32 mouse cellular contexts compared by ENCODE assay signal in genomic region chr11:118985571-118985970, GRCm38 (mm10). TPM values are rescaled to one million over a fixed set of nuclear protein-coding genes. Genes with fewer than 3 reads are reported as not detected.
"Had no signal": no experiment of that assay in that cellular context is flagged by ENCODE, and none has a peak within 500 bp of the region (broad histone marks: within the 10 kb centered on the region; RNA-seq: fewer than 3 reads in every experiment).

No protein-coding gene starts in this region.

- H3K27me3 ChIP-seq: lung, embryonic 15.5 days; midbrain, embryonic 13.5 days; neural tube, embryonic 13.5 days; stomach, embryonic 15.5 days had no signal

- H3K36me3 ChIP-seq: limb, embryonic 10.5 days; limb, embryonic 13.5 days; liver, embryonic 12.5 days; liver, embryonic 15.5 days; lung, embryonic 15.5 days; midbrain, embryonic 10.5 days; midbrain, embryonic 13.5 days; neural tube, embryonic 13.5 days; stomach, embryonic 15.5 days had no signal

- H3K4me1 ChIP-seq: limb, embryonic 10.5 days; limb, embryonic 13.5 days; liver, embryonic 12.5 days; liver, embryonic 15.5 days; lung, embryonic 15.5 days; stomach, embryonic 15.5 days had no signal

- H3K4me3 ChIP-seq: layer of hippocampus, adult 2 months; limb, embryonic 10.5 days; limb, embryonic 13.5 days; liver, embryonic 12.5 days; liver, embryonic 15.5 days; lung, embryonic 15.5 days; megakaryocyte, embryonic 14.5 days; midbrain, embryonic 10.5 days; midbrain, embryonic 13.5 days; myocyte; neural tube, embryonic 13.5 days; stomach, embryonic 15.5 days had no signal

- DNase-seq: kidney, adult 2 months; kidney, postnatal 25 days; layer of hippocampus, adult 9-11 months; liver; lung, adult 18-20 months; lung, postnatal 10 days; lung, postnatal 36 days; right cerebral cortex, postnatal 14 days; right cerebral cortex, postnatal 4 days; spleen, adult 18-20 months; thymus, postnatal 25 days had no signal

- H3K4me2 ChIP-seq: limb, embryonic 13.5 days; liver, embryonic 12.5 days; liver, embryonic 15.5 days; lung, embryonic 15.5 days; midbrain, embryonic 13.5 days; neural tube, embryonic 13.5 days; stomach, embryonic 15.5 days had no signal

- H3K9ac ChIP-seq: limb, embryonic 13.5 days; liver, embryonic 12.5 days; liver, embryonic 15.5 days; lung, embryonic 15.5 days; midbrain, embryonic 13.5 days; neural tube, embryonic 13.5 days; stomach, embryonic 15.5 days had no signal

- H3K9me3 ChIP-seq: limb, embryonic 10.5 days; limb, embryonic 13.5 days; liver, embryonic 12.5 days; liver, embryonic 15.5 days; lung, embryonic 15.5 days; megakaryocyte, embryonic 14.5 days; midbrain, embryonic 10.5 days; midbrain, embryonic 13.5 days; neural tube, embryonic 13.5 days; stomach, embryonic 15.5 days had no signal

- ATAC-seq: liver, embryonic 12.5 days; midbrain, embryonic 13.5 days; midbrain, embryonic 16.5 days had no signal

- H3K27ac ChIP-seq: kidney, postnatal 0 days; layer of hippocampus, adult 2 months; limb, embryonic 10.5 days; limb, embryonic 13.5 days; liver, embryonic 12.5 days; liver, embryonic 15.5 days; lung, embryonic 15.5 days; midbrain, embryonic 10.5 days; midbrain, embryonic 13.5 days; neural tube, embryonic 13.5 days; stomach, embryonic 15.5 days had no signal

RNA-seq across cellular contexts. Expression of gene Enpp7, which starts 2.4 kb away (rescaled TPM):
- total RNA-seq: layer of hippocampus, adult 2 months; layer of hippocampus, postnatal 25 days; left cerebral cortex, adult 18-20 months; left cerebral cortex, postnatal 25 days; monocyte, adult 5-6 weeks; neutrophil, adult 5-6 weeks had no signal
- polyA plus RNA-seq: kidney, adult 2 months; kidney, embryonic 14.5 days; kidney, postnatal 0 days; limb, embryonic 10.5 days; limb, embryonic 13.5 days; liver, embryonic 12.5 days; liver, embryonic 15.5 days; lung, embryonic 15.5 days; midbrain, embryonic 10.5 days; midbrain, embryonic 13.5 days; midbrain, embryonic 16.5 days; myocyte; neural tube, embryonic 13.5 days; stomach, embryonic 15.5 days; thymus, postnatal 0 days had no signal
